Mouse (Mus musculus) liver, adult 2 months (tissue): Measurements from ENCODE around the gene Wdr91.

ENCODE experiments used
- CTCF ChIP-seq: fragments of 200-500 bp; IDR thresholded peaks from 2 replicates; pipeline ENCODE4 v1.5.1; 2011; ENCODE audit warnings: low read depth, low read length, control low read depth
- POLR2A ChIP-seq: fragments of 200-500 bp; IDR thresholded peaks from 2 replicates; pipeline ENCODE4 v1.6.1; 2011; ENCODE audit warnings: low read length, control low read depth; ENCODE audit not compliant: insufficient read depth; ENCODE audit errors: extremely low read depth

DNA sequence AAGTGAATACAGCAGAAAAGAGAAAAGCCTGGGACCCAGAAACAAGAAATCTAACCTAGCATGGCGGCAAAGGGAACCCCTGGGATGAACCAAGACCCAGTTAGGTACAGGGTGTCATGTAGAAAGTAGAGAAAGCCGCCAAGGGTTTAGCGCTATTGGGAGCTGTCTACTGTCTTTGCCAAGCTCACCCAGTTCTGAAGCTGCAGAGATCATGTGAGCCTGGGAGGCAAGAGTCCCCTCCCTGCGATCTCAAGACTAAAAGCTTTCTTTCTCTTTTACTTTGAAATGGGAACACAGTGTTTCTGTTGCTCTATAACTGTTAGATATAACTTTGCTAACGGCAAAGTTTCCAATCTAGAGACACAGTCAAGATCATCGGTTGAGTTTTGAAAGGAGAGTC lies 48.3 kb downstream of the Wdr91 start:
- TF ChIP-seq CTCF (no peak), POLR2A (no peak)
